Mouse (Mus musculus): ENCODE measurements around the gene Gfap. TPM values are rescaled to one million over a fixed set of nuclear protein-coding genes. Genes with fewer than 3 reads are reported as not detected.

Gfap gene
- polyA plus RNA-seq, 1 experiment = not detected

DNA sequence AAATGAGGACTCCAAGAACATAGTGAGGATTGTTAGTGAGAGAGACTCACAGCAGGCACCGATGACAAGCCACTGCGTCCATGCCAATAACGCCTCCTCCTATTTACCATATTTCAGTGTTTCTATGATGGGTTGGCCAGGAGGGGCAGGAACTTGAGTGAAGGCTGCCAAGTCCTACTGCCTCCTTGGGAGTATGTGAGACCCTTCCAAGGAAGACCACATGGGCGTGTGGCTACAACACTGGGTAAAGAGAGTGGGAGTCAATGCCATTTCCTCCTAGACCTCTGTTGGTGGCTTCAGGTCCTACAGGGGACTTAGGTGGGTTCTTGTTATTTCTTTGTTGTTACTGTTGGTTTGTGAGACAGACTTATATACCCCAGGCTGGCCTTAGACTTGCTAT is 487 bp upstream of the Gfap start:
- TF ChIP-seq CTCF (IDR thresholded peaks at IDR 0.05; ENCODE audit: low read depth, low read length) = no peak
- no peak for TF ChIP-seq POLR2A (IDR thresholded peaks at IDR 0.05; ENCODE audit: borderline replicate concordance, low read depth, low read length)
- Histone ChIP-seq H3K4me1 (ENCODE audit: control insufficient read depth, insufficient read depth, low read length) (no peaks in the 10 kb centered on the region), H3K4me3 (ENCODE audit: insufficient read depth, low read length) (no peak overlapping the region), H3K27ac (ENCODE audit: insufficient read depth, low read depth, low read length) (no peak overlapping the region)

DNA sequence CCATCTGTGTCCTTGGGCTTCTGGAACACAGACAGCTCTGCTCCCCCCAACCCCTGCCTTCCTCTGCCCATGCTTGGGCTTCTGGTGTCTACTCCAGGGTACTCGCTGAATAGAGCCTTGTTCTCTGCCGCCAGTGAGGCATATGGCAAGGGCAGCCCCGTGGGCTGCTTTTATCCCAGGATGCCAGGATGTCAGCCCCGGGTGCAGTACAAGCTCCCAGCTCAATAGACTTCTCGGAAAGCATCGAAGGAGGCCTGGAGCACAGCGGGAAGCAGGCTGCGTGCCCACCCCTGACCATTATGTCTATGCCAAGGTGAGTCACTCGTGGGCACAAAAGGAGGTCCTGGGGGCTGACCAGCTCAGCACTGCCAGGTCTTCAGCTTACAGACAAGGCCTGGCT is 2.3 kb downstream of the Gfap start:
- no peak overlapping the region for H3K4me3 ChIP-seq (ENCODE audit: insufficient read depth, low read length)
- H3K27ac ChIP-seq (ENCODE audit: insufficient read depth, low read depth, low read length) = no peak overlapping the region
- peaks cover 12% of the 10 kb centered on the region for H3K4me1 ChIP-seq (ENCODE audit: control insufficient read depth, insufficient read depth, low read length)
- TF ChIP-seq POLR2A (IDR thresholded peaks at IDR 0.05; ENCODE audit: borderline replicate concordance, low read depth, low read length) (no peak), CTCF (IDR thresholded peaks at IDR 0.05; ENCODE audit: low read depth, low read length) (no peak)

DNA sequence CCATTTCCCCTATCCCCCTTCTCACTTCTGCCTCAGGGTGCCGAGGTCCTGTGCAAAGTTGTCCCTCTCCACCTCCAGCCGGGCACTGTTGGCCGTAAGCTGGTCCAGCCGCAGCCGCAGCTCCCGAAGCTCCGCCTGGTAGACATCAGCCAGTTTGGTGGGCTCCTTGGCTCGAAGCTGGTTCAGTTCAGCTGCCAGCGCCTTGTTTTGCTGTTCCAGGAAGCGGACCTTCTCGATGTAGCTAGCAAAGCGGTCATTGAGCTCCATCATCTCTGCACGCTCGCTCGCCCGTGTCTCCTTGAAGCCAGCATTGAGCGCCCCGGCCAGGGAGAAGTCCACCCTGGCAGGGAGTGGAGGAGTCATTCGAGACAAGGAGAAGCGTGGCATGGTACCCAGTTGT is 4.1 kb downstream of the Gfap start:
- H3K4me1 ChIP-seq (ENCODE audit: control insufficient read depth, insufficient read depth, low read length) = peaks cover 15% of the 10 kb centered on the region
- H3K27ac ChIP-seq (ENCODE audit: insufficient read depth, low read depth, low read length) = no peak overlapping the region
- no peak overlapping the region for H3K4me3 ChIP-seq (ENCODE audit: insufficient read depth, low read length)
- TF ChIP-seq POLR2A (IDR thresholded peaks at IDR 0.05; ENCODE audit: borderline replicate concordance, low read depth, low read length) = no peak

- no peak overlapping the region for H3K27ac ChIP-seq (ENCODE audit: insufficient read depth, low read depth, low read length)
- no peak for TF ChIP-seq CTCF (IDR thresholded peaks at IDR 0.05; ENCODE audit: low read depth, low read length)
- TF ChIP-seq POLR2A (IDR thresholded peaks at IDR 0.05; ENCODE audit: borderline replicate concordance, low read depth, low read length) = no peak
- H3K4me3 ChIP-seq (ENCODE audit: insufficient read depth, low read length) = no peak overlapping the region
These were observed 4.9 kb downstream of the Gfap start for GRCm38 (mm10) chr11:102895779-102896178.

DNA sequence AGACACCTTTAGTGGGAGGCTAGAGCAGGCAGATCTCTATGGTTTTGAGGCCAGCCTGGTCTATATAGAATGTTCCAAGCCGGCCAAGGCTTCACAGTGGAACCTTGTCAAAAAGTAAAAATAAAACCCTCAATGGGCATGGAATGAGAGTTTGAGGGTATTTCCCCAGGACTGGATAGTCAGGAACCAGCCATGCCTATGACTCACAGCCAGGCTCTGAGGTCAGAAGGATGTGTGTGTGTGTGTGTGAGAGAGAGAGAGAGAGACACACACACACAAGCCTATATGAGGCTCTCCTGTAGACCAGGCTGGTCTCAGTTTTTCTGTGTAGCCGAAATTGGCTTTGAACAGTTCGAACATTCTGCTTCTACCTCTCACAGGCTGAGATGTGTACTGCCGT is 6.0 kb downstream of the Gfap start:
- no peak for TF ChIP-seq CTCF (IDR thresholded peaks at IDR 0.05; ENCODE audit: low read depth, low read length)
- no peak for TF ChIP-seq POLR2A (IDR thresholded peaks at IDR 0.05; ENCODE audit: borderline replicate concordance, low read depth, low read length)
- no peak overlapping the region for H3K4me3 ChIP-seq (ENCODE audit: insufficient read depth, low read length)
- no peak overlapping the region for H3K27ac ChIP-seq (ENCODE audit: insufficient read depth, low read depth, low read length)
- H3K4me1 ChIP-seq (ENCODE audit: control insufficient read depth, insufficient read depth, low read length) = peaks cover 15% of the 10 kb centered on the region

More at GRCm38 (mm10) chr11:102895779-102896178, 4.9 kb downstream of the Gfap start:
- H3K4me1 ChIP-seq (ENCODE audit: control insufficient read depth, insufficient read depth, low read length) = peaks cover 15% of the 10 kb centered on the region

- TF ChIP-seq POLR2A (IDR thresholded peaks at IDR 0.05; ENCODE audit: borderline replicate concordance, low read depth, low read length) = no peak
- no peak; the same call in 1 of the 2 replicates for TF ChIP-seq CTCF (IDR thresholded peaks at IDR 0.05; ENCODE audit: low read depth, low read length)
- Histone ChIP-seq H3K4me3 (ENCODE audit: insufficient read depth, low read length) (peak overlapping the region; percentile 21), H3K4me1 (ENCODE audit: control insufficient read depth, insufficient read depth, low read length) (peaks cover 15% of the 10 kb centered on the region), H3K27ac (ENCODE audit: insufficient read depth, low read depth, low read length) (no peak overlapping the region)
These were observed 7.6 kb downstream of the Gfap start for GRCm38 (mm10) chr11:102893015-102893651.

GRCm38 (mm10) chr11:102890096-102890495 is 10.6 kb downstream of the Gfap start:
- Histone ChIP-seq H3K4me1 (ENCODE audit: control insufficient read depth, insufficient read depth, low read length) (peaks cover 12% of the 10 kb centered on the region), H3K4me3 (ENCODE audit: insufficient read depth, low read length) (no peak overlapping the region), H3K27ac (ENCODE audit: insufficient read depth, low read depth, low read length) (no peak overlapping the region)
- TF ChIP-seq CTCF (IDR thresholded peaks at IDR 0.05; ENCODE audit: low read depth, low read length) = no peak
- TF ChIP-seq POLR2A (IDR thresholded peaks at IDR 0.05; ENCODE audit: borderline replicate concordance, low read depth, low read length) = no peak

GRCm38 (mm10) chr11:102888135-102888534 is 12.6 kb downstream of the Gfap start:
- Histone ChIP-seq H3K4me3 (ENCODE audit: insufficient read depth, low read length) (no peak overlapping the region), H3K27ac (ENCODE audit: insufficient read depth, low read depth, low read length) (no peak overlapping the region), H3K4me1 (ENCODE audit: control insufficient read depth, insufficient read depth, low read length) (no peaks in the 10 kb centered on the region)
- TF ChIP-seq POLR2A (IDR thresholded peaks at IDR 0.05; ENCODE audit: borderline replicate concordance, low read depth, low read length) (no peak), CTCF (IDR thresholded peaks at IDR 0.05; ENCODE audit: low read depth, low read length) (no peak)

DNA sequence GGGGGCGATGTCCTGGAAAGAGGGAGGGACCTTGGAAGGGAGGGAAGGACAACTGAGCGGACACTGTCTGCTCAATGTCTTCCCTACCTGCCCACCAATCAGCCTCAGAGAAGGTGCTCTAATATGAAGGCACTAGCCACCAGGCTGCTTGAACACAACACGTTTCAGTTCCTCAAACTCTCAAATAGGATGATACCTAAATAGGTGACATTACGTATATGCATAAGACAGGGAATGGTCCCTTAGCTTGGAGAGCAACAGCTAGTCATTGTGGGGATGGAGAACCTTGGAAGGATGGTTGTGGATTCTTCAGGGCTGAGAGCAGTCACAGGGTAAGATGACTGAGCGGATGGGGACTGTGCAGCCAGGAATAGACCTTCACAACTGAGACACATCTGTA is 13.3 kb downstream of the Gfap start:
- H3K4me1 ChIP-seq (ENCODE audit: control insufficient read depth, insufficient read depth, low read length) = no peaks in the 10 kb centered on the region
- no peak overlapping the region for H3K27ac ChIP-seq (ENCODE audit: insufficient read depth, low read depth, low read length)
- no peak overlapping the region for H3K4me3 ChIP-seq (ENCODE audit: insufficient read depth, low read length)
- TF ChIP-seq CTCF (IDR thresholded peaks at IDR 0.05; ENCODE audit: low read depth, low read length) (no peak), POLR2A (IDR thresholded peaks at IDR 0.05; ENCODE audit: borderline replicate concordance, low read depth, low read length) (no peak)

DNA sequence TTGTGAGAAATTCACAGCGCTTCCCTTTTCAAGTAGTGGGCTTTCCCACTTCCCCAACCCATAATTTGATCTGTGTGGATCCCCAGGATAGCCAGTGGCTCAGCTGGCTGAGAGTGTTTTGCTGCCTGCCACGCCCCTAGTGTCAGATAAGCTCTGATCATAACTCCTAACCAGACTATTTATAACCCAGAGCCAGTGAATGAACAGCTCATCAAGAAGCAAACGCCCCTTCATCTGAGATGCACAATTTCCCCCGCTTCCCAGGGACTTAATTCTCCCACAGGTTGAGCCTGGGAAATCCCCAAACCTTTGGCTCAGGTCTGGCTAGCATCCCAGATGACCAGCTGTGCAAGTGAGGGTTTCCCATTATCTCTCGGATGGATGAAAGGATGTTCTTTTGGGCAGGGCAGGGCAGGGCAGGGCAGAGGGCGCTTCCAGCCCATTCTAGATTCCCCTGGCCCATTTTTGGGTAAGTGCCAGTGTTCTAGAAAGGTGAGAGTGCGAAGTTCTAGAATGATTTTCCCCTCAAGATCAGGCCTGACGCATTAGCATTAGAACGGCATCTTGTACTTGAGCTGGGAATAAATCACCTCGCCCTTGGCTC is 16.0 kb downstream of the Gfap start, which contains the start of gene Fam187a:
Gene Fam187a (plus strand): TSS at position 554 of the 604 bp plus-strand sequence.
- H3K4me1 ChIP-seq (ENCODE audit: control insufficient read depth, insufficient read depth, low read length) = peaks cover 6% of the 10 kb centered on the region
- no peak for TF ChIP-seq CTCF (IDR thresholded peaks at IDR 0.05; ENCODE audit: low read depth, low read length)
- TF ChIP-seq POLR2A (IDR thresholded peaks at IDR 0.05; ENCODE audit: borderline replicate concordance, low read depth, low read length) = no peak
- H3K4me3 ChIP-seq (ENCODE audit: insufficient read depth, low read length) = no peak within 1 kb of the TSS
- H3K27ac ChIP-seq (ENCODE audit: insufficient read depth, low read depth, low read length) = no peak within 1 kb of the TSS
